Mouse (Mus musculus): Measurements from ENCODE around the gene Pigv. TPM values are rescaled to one million over a fixed set of nuclear protein-coding genes. Genes with fewer than 3 reads are reported as not detected.

The Pigv gene
- total and polyA plus RNA-seq, 3 experiments, result 7.9 to 12.0 TPM; not detected in 1

DNA sequence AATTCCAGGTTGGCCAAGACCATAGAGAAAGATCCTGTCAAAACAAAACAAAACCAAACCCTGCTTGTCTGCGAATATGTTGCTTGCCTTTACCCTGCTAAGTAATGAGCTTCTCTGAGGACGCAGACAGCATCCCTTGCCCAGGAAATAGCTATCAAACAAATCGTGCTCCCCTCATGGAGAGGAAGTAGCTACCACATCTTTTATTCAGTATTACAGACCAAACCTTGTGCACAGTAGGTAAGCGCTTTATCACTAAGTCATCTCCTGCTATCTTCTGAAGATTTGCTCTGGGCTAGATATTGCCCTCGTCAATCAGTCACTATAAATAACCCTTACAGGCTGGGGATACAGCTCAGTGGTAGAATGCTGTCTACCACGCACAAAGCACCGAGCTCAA is 43.3 kb downstream of the Pigv start:
- no peak overlapping the region for H3K9ac ChIP-seq (ENCODE audit: control insufficient read depth, low read depth, low read length, poor library complexity, severe bottlenecking)
- H3K27me3 ChIP-seq (ENCODE audit: control insufficient read depth in 1 of 2, insufficient read depth in 2 of 2, low read length in 2 of 2), result no peaks in the 10 kb centered on the region
- H3K79me2 ChIP-seq (ENCODE audit: control insufficient read depth, insufficient read depth, low read length, poor library complexity), result peaks cover 8% of the 10 kb centered on the region
- DNase-seq (ENCODE audit: low read depth, low spot score), result no peak
- peaks cover 0 to 6% of the 10 kb centered on the region in 2 experiments; a peak in 3 of 4 replicates for H3K36me3 ChIP-seq (ENCODE audit: control insufficient read depth in 1 of 2, insufficient read depth in 2 of 2, low read length in 2 of 2)
- H3K27ac ChIP-seq (ENCODE audit: control insufficient read depth, low read depth, low read length), result no peak overlapping the region
- H3K9me3 ChIP-seq (replicated peaks; ENCODE audit: insufficient read depth, low read length), result no peaks in the 10 kb centered on the region
- no peak overlapping the region for H3K4me3 ChIP-seq (ENCODE audit: control insufficient read depth in 1 of 2, insufficient read depth in 1 of 2, low read depth in 2 of 2, low read length in 2 of 2)
- H3K4me1 ChIP-seq (ENCODE audit: control insufficient read depth in 1 of 2, insufficient read depth in 2 of 2, low read length in 2 of 2), result peaks cover 3 to 11% of the 10 kb centered on the region in 2 experiments; a peak in 3 of 4 replicates
- TF ChIP-seq ZC3H11A (IDR thresholded peaks at IDR 0.05; ENCODE audit: low read depth, low read length), result no peak
- TF ChIP-seq TBP (IDR thresholded peaks at IDR 0.05; ENCODE audit: low read depth, low read length), result no peak
- no peak for TF ChIP-seq MYB (IDR thresholded peaks at IDR 0.05; ENCODE audit: low read depth, low read length)
- TF ChIP-seq MEF2A (IDR thresholded peaks at IDR 0.05; ENCODE audit: extremely low read depth, insufficient replicate concordance, low read depth, low read length, poor library complexity, severe bottlenecking), result no peak
- TF ChIP-seq CHD2 (IDR thresholded peaks at IDR 0.05; ENCODE audit: low read length), result no peak
- TF ChIP-seq CHD1 (IDR thresholded peaks at IDR 0.05; ENCODE audit: low read depth, low read length), result no peak
- no peak for TF ChIP-seq HCFC1 (IDR thresholded peaks at IDR 0.05; ENCODE audit: low read depth, low read length)
- no peak for TF ChIP-seq SIN3A (IDR thresholded peaks at IDR 0.05; ENCODE audit: low read length)

GRCm38 (mm10) chr4:133628517-133628916 is 43.9 kb downstream of the Pigv start:
- Histone ChIP-seq H3K4me3 (ENCODE audit: control insufficient read depth in 1 of 2, insufficient read depth in 1 of 2, low read depth in 2 of 2, low read length in 2 of 2) (no peak overlapping the region), H3K27ac (ENCODE audit: control insufficient read depth, low read depth, low read length) (no peak overlapping the region), H3K9ac (ENCODE audit: control insufficient read depth, low read depth, low read length, poor library complexity, severe bottlenecking) (no peak overlapping the region), H3K79me2 (ENCODE audit: control insufficient read depth, insufficient read depth, low read length, poor library complexity) (peaks cover 8% of the 10 kb centered on the region), H3K4me1 (ENCODE audit: control insufficient read depth in 1 of 2, insufficient read depth in 2 of 2, low read length in 2 of 2) (peaks cover 0 to 7% of the 10 kb centered on the region in 2 experiments; a peak in 2 of 4 replicates), H3K36me3 (ENCODE audit: control insufficient read depth in 1 of 2, insufficient read depth in 2 of 2, low read length in 2 of 2) (peaks cover 0 to 4% of the 10 kb centered on the region in 2 experiments; a peak in 3 of 4 replicates), H3K9me3 (replicated peaks; ENCODE audit: insufficient read depth, low read length) (no peaks in the 10 kb centered on the region), H3K27me3 (ENCODE audit: control insufficient read depth in 1 of 2, insufficient read depth in 2 of 2, low read length in 2 of 2) (no peaks in the 10 kb centered on the region)
- DNase-seq (ENCODE audit: low read depth, low spot score), result no peak
- TF ChIP-seq SIN3A (IDR thresholded peaks at IDR 0.05; ENCODE audit: low read length) (no peak), TAL1 (IDR thresholded peaks at IDR 0.05; ENCODE audit: low read length) (no peak), GATA1 (IDR thresholded peaks at IDR 0.05; ENCODE audit: low read depth, low read length) (no peak), TCF12 (IDR thresholded peaks at IDR 0.05; ENCODE audit: low read depth, low read length) (no peak)

- no peaks in the 10 kb centered on the region; the same call in 1 of the 2 replicates for H3K79me2 ChIP-seq (ENCODE audit: control insufficient read depth, insufficient read depth, low read length, poor library complexity)
- TF ChIP-seq USF2 (IDR thresholded peaks at IDR 0.05; ENCODE audit: borderline replicate concordance in 1 of 2, insufficient read depth in 1 of 2, low read depth in 1 of 2, low read length in 2 of 2), result no peak
- TF ChIP-seq ELF1 (IDR thresholded peaks at IDR 0.05; ENCODE audit: low read depth, low read length), result no peak
- no peak for TF ChIP-seq ZC3H11A (IDR thresholded peaks at IDR 0.05; ENCODE audit: low read depth, low read length)
- TF ChIP-seq SIN3A (IDR thresholded peaks at IDR 0.05; ENCODE audit: low read length), result no peak
- TF ChIP-seq MYC (IDR thresholded peaks at IDR 0.05; ENCODE audit: low read depth, low read length), result no peak
- TF ChIP-seq NRF1 (IDR thresholded peaks at IDR 0.05; ENCODE audit: insufficient read depth, low read depth, low read length, poor library complexity, severe bottlenecking), result no peak
- no peak for TF ChIP-seq MAX (IDR thresholded peaks at IDR 0.05; ENCODE audit: low read length)
- TF ChIP-seq USF1 (IDR thresholded peaks at IDR 0.05; ENCODE audit: low read depth, low read length), result no peak
- no peak for TF ChIP-seq TBP (IDR thresholded peaks at IDR 0.05; ENCODE audit: low read depth, low read length)
- no peak for TF ChIP-seq MXI1 (IDR thresholded peaks at IDR 0.05; ENCODE audit: low read depth, low read length)
- no peak for TF ChIP-seq ETS1 (IDR thresholded peaks at IDR 0.05; ENCODE audit: low read depth, low read length)
- no peak for TF ChIP-seq GABPA (IDR thresholded peaks at IDR 0.05; ENCODE audit: low read depth, low read length)
- no peak for TF ChIP-seq MAZ (IDR thresholded peaks at IDR 0.05; ENCODE audit: low read depth, low read length)
- no peak for TF ChIP-seq UBTF (IDR thresholded peaks at IDR 0.05; ENCODE audit: borderline replicate concordance, insufficient read depth, low read depth, low read length)
- TF ChIP-seq NELFE (IDR thresholded peaks at IDR 0.05; ENCODE audit: low read depth, low read length), result no peak
- TF ChIP-seq MYB (IDR thresholded peaks at IDR 0.05; ENCODE audit: low read depth, low read length), result no peak
- TF ChIP-seq ZKSCAN1 (IDR thresholded peaks at IDR 0.05; ENCODE audit: low read depth, low read length), result no peak
- 0 out of 4 replicates have a peak, but pooled peaks cover 0 to 1% of the 10 kb centered on the region in 2 experiments for H3K4me1 ChIP-seq (ENCODE audit: control insufficient read depth in 1 of 2, insufficient read depth in 2 of 2, low read length in 2 of 2)
- H3K4me3 ChIP-seq (ENCODE audit: control insufficient read depth in 1 of 2, insufficient read depth in 1 of 2, low read depth in 2 of 2, low read length in 2 of 2), result no peak overlapping the region
- H3K36me3 ChIP-seq (ENCODE audit: control insufficient read depth in 1 of 2, insufficient read depth in 2 of 2, low read length in 2 of 2), result no peaks in the 10 kb centered on the region; a peak in 1 of 4 replicates
- no peak overlapping the region for H3K27ac ChIP-seq (ENCODE audit: control insufficient read depth, low read depth, low read length)
- no peaks in the 10 kb centered on the region for H3K27me3 ChIP-seq (ENCODE audit: control insufficient read depth in 1 of 2, insufficient read depth in 2 of 2, low read length in 2 of 2)
- no peak overlapping the region for H3K9ac ChIP-seq (ENCODE audit: control insufficient read depth, low read depth, low read length, poor library complexity, severe bottlenecking)
- DNase-seq (ENCODE audit: low read depth, low spot score), result no peak
- no peaks in the 10 kb centered on the region for H3K9me3 ChIP-seq (replicated peaks; ENCODE audit: insufficient read depth, low read length)
These were observed 45.4 kb downstream of the Pigv start for GRCm38 (mm10) chr4:133627039-133627438.
